Mouse (Mus musculus): ENCODE data around the gene Cop1.
A peak's percentile ranks its signal among the peaks of the same experiment; 100 is the strongest.

Cop1 gene

DNA sequence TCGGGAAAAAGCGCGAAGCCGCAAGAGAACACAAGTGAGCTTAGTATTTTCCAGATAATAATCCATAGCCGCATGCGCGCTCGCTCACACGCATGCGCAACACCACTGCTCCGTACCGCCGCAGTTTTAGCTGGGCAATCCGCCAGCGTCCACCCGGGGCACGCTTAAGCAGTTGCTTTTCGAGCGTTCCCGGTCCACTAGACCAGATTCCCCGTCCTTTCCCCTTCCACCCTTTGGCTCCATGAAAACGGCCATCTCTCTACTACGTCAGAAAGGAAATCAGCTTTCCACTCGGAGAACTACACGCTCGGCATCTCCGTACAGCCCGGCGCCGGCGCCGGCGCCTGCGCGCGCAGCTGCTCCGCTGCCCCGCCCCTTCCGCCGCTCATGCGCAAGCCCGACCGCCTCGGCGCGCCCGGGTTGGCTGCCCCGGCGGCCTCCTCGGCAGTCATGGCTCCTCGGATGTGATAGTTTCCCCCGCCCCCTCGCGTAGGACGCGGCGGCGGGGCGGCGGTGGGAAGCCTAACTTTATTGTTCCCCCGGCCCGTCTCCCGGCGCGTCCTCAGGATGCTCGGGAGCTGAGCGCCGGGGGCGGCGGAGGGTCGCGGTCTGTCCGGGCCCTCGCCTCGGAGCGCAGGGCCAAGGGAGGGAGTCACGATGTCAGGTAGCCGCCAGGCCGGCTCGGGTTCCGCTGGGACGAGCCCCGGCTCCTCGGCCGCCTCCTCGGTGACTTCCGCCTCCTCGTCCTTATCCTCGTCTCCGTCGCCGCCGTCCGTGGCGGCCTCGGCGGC is at the start of gene Cop1:
Gene Cop1 (plus strand): TSS at position 540 of the 791 bp plus-strand sequence.
- peak; percentile 92 to 94 for DNase-seq (ENCODE audit: low spot score in 2 of 2)

DNA sequence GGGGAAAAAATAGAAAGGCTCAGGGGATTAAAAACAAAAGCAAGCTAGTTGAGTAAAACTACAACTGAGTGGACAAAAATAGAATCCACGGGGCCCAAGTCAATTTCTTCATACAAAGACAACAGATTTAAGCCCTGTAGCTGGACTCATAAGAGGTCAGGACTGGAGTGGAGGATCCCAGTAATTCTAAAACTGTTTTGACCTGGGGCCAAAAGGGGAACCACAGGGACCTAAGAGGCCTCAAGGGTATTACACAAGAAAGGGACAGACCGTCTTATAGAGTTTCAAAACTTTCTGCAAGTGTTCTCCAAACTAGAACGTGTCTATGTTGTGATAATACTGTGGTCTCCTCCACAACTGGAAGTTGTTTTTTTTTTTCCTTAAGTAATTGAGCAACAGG is 45.4 kb upstream of the Cop1 start:
- DNase-seq (ENCODE audit: low spot score in 2 of 2) = no peak

DNA sequence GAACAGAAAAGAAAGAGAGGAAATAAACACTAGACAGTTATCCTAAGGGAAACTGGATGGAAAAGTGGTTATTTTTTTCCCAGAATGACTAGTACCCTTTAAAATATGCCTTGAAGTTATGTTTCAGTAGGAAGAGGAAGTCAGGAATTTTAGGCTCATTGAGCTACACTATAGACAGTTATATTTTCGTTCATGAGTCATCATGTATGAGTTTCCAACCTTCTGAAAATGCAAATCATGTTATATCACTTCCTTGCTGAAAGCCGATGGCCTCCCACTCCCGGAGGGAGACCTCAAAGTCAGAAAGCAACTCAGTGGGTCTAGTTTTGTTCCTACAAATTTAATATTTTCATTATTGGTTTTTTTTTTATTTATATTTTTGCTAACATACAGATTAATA is 33.5 kb upstream of the Cop1 start:
- DNase-seq (ENCODE audit: low spot score in 2 of 2) = no peak

DNA sequence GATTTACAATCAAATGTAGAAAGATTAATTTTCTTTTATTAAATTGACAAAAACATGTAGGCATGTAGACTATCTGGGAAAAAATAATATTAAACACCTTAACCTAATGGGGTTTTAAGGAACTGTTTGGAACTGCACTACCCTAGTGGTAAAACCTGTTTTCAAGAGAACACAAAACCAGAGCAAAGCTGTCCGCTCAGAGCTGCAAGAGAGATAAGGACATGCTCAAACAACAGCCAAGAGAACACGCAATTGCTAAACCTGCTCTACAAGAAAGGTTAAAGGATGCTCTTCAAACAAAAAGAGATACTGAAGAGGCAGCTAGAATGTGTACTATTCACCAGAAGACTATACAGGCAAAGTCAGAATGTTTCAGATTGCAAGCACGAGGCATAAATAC is 32.5 kb upstream of the Cop1 start:
- no peak for DNase-seq (ENCODE audit: low spot score in 2 of 2)

DNA sequence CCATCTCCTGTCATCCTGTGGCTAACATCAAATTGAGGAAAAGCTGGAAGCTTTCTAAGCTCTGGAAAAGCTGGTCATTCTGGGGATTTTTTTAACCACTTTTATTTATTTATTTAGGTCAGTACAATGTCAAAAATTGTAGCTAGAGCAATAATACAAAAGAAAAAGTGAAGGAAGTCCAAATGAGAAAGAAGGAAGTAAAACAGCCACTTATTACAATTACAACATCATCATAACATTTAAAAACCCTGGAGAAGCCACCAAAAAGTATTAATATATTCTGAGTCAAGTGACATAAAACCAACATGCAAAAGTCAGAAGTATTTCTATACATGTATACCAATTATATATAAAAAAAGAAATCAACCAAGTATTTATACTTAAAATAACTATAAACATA is 30.9 kb upstream of the Cop1 start:
- no peak for DNase-seq (ENCODE audit: low spot score in 2 of 2)

DNA sequence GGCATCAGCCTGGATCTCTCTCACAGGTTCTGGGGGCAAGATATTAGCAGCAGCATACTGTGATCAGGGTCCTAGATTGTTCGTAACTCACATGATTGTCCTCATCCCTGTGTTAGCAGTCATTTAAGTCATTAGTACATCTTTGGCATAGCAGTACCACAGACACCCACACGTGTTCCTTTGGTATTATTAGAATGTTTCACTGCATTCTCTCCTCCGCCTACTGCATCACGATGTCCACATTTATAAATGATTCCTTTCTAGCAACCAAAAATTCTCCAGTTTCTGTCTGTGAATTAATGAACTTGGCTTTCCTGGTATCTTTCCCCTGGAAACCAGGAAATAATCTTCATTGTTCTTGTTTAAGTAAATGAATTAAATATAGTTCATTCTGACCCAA is 20.4 kb upstream of the Cop1 start:
- DNase-seq (ENCODE audit: low spot score in 2 of 2) = no peak

DNA sequence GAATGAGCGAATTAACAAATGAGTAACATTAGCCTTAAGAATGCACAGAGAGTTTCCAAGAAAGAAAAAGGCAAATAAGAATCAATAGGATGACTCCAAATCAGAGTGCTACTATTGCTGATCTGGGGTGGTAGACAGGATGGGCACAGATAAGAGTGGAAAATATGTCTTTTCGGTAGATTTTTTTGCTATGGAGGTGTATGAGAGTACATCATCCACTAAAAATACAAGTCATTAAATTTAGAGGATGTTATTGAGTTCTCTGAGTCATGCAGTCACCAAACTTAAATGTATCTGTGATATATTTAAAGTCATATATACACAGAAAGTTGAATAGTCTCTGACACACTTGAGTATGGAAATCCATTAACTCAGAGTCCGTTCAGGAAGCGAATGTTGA is 14.7 kb upstream of the Cop1 start:
- no peak for DNase-seq (ENCODE audit: low spot score in 2 of 2)

DNA sequence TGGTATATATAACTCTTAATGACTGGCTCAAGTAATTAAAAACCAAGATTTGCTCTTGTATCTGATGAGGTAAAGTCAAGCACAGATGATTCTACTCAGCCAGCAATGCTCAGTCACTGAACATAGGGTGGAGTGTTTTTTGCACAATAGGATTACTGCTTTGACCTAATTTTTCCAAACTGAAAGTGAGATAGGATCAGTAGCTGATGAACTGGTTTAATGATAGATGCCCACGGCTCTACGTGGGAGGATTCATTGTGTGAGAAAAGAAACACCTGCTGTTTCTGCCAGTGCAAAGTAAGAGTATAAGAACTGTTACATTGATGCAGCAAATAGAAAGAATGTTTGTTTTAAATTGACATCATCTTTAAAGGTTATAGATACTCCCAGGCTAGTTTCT is 10.1 kb upstream of the Cop1 start:
- DNase-seq (ENCODE audit: low spot score in 2 of 2) = no peak

DNA sequence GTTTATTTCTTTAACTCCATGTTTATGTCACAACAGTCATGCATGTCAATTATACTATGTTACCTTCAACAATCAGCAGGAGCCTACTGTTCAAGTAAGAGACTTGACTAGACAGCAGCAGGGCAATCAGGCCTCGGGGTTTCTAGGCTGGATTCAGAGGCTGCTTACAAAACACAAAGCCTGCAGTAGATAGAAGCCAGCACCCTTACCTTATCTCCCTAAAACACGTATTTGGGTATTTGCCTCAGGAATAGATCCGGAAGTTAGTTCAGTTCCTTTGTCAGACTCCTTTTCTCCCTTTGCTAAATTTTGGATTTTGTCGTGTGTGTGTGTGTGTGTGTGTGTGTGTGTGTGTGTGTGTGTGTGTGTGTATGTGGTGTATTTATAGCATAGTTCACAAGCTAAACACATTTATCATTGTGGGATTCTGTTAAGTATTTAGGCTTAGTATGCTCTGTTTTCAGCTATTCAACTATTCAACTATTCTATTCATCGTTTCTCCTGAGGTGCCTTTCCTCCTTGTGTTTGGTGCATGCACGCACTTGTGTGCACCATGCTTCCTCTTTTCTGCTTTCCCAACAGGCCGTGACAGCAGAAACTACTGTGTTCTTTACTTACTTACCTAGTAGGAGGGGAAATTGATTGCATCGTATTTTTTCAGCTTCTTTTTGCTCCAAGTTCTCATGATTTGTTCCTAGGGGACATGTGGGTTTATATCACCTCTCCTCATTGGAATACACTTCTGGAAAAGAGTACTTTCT is 6.9 kb upstream of the Cop1 start:
- no peak for DNase-seq (ENCODE audit: low spot score in 2 of 2)

DNA sequence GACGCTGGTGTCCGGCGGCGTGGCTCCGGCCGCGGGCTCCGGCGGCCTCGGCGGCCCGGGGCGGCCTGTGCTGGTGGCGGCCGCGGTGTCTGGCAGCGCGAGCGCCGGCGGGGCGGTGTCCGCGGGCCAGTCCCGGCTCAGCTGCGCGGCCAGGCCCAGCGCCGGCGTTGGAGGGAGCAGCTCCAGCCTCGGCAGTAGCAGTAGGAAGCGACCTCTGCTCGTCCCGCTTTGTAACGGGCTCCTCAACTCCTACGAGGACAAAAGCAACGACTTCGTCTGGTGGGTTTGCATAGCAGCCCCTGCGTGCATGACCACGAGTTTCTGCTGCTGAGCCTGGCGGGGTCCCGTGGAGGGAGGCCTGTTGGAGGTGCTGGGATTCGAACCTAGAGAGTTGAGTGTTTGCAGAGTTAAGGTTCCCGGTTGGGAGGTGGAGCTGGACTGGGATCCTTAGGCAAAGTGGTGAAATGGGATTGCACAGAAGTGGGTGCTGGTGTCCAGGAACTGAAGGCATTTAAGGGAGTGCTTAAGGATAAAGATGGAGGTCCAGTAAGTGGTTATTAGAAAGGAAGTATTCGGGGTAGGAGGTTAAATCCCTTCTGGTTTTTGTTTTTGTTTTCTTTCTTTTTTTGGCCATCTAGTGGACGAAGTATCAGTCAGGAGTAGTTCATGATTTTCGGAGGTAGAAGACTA is 597 bp downstream of the Cop1 start:
- DNase-seq (ENCODE audit: low spot score in 2 of 2) = peak in 1 of 2 experiments; percentile 38

DNA sequence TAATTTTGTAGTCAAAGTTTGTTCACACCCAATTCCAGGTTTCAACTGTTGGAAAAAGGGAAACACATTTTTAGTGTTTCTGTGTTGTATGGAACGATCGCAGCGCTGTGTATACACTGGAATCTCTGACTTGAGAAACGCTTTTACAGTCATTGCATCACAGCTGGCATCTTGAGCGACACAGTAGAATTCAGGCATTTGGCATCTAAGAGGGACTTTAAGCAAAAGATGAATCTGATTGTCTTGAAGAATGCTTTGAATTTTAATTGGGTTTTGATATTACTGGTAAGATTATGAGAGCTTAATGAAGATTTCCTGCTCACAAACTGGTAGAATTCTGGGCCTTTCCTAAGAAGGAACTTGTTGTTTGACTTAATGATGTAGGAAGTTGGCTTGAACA is 1.3 kb downstream of the Cop1 start:
- DNase-seq (ENCODE audit: low spot score in 2 of 2) = no peak

DNA sequence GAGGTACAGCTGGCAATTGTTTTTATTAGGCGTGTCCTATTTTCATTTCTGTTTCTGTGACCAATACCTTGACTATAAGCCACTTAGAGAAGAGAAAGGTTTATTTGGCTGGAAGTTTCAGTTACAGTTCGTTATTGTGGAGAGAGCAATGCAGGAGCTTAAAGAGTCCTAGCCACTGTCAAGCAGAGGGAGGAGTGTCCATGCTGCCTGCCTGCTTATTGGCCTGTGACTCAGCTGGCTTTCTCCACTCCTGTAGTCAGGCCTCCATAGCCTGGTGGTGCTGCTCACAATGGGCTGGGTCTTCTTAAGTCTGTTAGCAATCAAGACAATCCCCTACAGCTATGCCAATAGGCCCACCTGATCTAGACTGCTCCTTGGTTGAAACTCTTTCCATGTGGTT is 2.4 kb downstream of the Cop1 start:
- no peak for DNase-seq (ENCODE audit: low spot score in 2 of 2)

DNA sequence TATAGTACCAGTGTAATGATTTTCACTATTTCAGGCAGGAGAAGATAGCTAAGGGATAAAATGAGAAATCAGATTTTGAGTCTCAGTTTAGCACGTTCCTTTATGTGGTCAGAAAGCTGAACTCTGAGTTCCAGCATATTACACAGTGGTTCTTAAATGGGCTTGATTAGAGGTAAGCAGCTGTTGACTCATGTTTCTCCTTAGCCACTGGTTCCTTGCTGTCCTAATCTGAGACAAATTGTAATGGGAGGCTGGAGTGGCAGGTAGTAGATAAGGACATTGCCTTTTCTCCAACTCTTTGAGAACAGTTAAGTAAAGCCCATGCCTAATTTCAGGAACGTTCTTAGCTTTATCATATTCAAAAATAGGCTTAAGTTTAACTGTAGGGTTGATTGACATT is 3.6 kb downstream of the Cop1 start:
- no peak for DNase-seq (ENCODE audit: low spot score in 2 of 2)

DNA sequence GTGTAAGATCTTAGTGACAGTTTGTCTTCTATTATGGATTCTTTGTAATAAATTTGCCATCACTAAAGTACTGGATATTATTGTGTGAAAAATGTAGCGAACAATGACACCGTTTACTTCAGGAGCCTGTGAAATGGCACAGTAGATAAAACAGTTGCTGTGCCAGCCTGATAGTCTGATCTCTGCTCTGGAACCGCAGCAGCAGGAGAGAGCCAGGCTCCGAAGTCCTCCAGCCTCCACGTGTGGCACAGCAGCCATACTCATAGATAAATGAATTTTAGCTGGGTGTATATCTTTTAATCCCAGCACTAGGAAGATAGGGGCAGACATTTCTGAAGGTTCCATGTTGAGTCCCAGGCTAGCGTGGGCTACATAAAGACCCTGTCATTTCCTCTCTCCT is 6.0 kb downstream of the Cop1 start:
- DNase-seq (ENCODE audit: low spot score in 2 of 2) = no peak

DNA sequence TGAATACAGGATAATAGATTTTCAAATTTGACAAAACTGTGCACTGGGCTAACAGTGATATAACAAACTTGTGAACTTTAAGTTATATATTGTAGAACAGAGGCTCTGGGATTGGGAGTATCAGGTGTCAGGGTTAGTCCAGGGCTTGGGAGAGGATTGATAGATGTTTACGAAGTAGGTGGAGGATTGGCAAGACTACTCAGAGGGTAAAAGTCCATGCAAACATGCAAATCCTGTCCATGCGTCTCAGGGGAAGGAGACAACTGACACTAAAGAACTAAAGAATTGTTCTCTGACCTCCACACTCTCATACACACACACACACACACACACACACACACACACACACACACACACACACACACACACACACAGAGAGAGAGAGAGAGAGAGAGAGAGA is 18.2 kb downstream of the Cop1 start:
- DNase-seq (ENCODE audit: low spot score in 2 of 2) = no peak

DNA sequence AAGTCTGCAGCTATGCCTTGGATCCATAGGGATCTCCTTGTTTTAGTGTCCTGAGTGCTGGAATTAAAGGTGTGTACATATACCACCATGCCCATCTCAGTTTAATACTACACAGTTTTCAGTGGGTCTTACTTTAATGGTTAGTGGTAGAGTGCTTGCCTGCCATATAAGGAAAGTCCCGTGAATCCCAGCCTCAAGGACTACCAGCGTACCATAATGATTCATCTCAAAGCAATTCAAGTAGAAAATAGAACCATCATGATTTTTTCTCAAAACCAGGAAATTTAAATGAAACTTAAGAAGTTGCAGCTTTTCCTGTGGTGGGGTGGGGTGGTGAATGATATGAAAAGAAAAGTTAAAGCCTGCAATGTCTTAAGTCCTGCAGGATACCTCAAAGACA is 21.0 kb downstream of the Cop1 start:
- DNase-seq (ENCODE audit: low spot score in 2 of 2) = no peak

DNA sequence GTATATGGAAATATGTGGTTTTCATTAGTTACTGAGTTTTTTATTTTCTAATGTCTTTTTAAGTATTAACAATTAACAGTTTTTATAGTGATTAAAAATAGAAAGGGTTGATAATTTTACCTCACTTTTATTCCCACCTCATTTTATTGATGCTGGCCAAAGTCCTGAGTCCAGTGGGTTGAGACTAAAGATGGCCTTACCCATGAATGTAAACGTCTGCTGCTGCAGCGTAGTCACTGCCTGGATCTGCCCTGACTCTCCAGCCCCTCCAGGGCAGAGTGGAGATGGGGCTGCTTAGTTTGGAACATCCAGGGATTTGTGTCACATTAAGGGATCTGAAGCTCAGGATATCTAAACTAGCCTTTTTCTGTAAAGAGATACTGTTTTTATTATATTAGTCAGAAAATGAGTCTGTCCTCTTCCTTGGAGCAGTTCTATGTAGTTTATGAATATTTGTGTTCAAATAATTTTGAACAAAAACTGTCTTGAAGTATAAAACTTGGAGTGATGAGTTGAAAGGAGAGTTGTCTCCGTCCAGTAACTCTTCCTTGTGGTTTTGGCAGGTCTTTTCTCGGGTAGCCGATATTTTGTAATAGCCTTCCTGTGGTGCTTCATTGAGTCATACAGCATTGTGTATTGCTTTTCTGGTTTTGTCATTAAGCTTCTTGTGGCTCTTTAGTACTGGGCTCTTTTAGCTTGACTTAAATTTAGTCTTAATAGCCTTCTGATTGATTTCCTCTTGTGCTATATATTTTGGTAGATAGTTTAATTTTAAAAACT is 23.0 kb downstream of the Cop1 start:
- DNase-seq (ENCODE audit: low spot score in 2 of 2) = no peak

DNA sequence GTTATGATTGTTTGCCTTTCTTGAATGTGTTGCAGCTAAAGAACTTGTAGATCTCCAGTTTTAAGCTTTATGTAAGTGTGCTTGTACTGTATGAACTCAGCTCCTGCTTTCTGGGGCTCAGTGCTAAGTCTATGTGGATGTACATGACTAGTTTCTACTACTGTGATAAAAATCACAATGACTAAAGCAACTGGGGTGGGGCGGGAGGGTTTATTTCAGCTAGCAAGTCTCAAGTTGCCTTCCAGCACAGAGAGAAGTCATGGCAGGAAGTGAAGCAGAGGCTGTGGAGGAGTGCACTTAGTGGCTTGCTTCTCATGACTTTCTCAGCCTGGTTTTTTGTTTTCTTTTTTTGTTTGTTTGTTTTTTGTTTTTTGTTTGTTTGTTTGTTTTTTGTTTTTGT is 24.4 kb downstream of the Cop1 start:
- no peak for DNase-seq (ENCODE audit: low spot score in 2 of 2)

DNA sequence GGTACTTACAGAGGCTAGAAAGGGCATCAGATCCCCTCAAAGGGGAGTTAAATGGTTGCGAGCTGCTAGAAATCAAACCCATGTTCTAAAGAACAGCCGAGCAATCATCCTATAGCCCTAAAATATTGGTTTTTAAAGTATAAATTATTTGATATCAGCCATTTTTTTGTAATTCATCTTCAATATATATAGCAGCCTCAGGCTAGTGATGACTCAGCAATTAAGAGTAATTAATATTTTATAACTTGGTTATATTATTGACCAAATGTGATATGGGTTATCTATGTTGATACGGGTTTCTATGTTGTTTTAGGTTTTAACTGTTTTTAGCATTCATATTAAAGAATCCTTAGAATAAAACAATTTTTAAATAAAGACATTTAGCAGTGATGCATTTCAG is 31.7 kb downstream of the Cop1 start:
- no peak for DNase-seq (ENCODE audit: low spot score in 2 of 2)

DNA sequence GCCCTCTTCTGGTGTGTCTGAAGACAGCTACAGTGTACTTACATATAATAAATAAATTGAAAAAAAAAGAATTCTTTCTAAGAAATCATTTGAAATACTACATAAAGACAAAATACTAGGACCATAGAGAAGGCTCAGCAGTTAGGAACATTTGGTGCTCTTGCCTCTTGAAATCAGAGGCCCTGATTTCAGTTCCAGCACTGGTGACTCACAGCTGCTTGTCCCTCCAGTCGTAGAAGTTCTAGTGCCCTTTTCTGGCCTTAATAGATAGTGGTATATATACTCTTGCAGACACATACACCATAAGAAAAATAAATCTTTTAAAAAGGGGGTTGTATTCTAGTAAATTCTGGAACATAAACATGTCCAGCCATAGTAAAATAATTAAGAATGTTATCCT is 48.0 kb downstream of the Cop1 start:
- DNase-seq (ENCODE audit: low spot score in 2 of 2) = no peak

DNA sequence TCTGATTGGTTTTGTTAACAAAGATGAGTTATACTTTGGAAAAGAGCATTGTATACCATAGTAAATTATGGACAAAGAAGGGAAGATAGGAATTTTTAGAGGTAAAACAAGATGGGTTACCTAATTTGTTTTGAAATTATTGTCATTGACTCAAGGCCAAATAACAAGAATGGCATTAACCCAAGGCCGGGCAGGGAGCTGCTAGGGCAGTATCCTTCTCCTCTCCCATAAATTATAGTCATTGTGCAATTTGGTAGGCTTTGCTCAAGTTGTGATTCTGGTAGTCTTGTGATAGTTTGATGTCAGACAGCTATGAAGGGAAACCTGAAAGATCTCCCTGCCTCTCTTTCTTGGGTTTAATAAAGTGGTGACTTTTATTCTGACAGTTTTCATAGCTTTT is 49.7 kb downstream of the Cop1 start:
- DNase-seq (ENCODE audit: low spot score in 2 of 2) = no peak

DNA sequence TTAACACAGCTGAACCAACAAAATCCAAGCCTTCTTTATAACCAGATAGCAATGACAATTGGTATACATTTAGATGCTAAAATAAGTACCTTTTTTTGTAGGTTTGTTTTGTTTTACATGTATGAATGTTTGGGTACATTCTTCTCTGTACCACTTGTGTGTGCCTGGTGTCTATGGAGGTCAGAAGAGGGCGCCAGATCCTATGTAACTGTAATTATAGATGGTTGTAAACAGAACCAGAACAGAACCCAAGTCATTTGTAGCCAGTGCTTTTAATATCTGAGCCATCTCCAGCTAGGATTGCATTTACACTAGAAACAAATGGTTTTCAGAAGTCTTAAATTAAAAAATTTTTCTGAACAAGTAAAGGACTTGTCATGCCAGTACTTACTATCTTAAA is 54.7 kb downstream of the Cop1 start:
- DNase-seq (ENCODE audit: low spot score in 2 of 2) = no peak

All from cerebellum, postnatal 4 days (tissue).